Mouse (Mus musculus): ENCODE results near the gene Dstyk. TPM values are rescaled to one million over a fixed set of nuclear protein-coding genes. Genes with fewer than 3 reads are reported as not detected.

Dstyk gene
- total and polyA plus RNA-seq, 3 experiments = 8.9 to 16.0 (median 14.6) TPM

DNA sequence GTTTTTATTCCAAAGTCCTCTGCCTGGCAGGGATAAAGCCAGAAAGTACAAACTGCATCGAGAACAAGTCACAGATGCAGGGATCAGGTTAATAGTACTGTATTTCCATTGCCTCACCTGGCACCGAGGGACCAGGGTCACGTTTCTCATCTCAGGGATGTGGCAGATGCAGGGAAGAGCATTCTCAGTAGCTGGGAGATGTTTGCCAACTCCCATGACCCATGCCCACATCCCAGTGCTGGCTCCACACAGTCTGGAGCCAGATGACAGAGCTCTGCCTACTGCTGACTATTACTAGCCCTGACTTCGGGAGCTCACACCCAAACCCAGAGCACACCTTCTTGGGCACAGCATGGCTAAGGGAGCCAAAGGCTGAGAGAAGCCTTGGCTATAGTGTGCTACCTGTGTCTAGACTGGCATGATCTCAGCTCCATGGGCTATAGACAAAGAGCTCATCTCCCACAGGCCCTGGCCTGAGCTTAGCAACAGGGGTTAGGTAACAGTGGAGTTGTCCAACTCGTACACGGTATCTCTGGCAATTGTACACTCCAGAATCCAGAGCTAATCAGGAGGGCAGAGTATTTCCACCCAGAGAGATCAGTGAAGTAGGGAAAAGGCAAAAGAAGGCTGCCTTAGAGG lies 44.3 kb upstream of the Dstyk start:
- WGBS = 56% methylated on average over 6 of the region's 6 CpGs
- intact Hi-C loops (cut with DNase I) = no loop called here
- no peak for DNase-seq
- H3K9ac ChIP-seq (ENCODE audit: low read depth, low read length) = no peak overlapping the region
- H3K36me3 ChIP-seq (ENCODE audit: control insufficient read depth, insufficient read depth, low read length) = peaks cover 16% of the 10 kb centered on the region
- H3K4me1 ChIP-seq (ENCODE audit: control insufficient read depth, insufficient read depth, low read length) = peaks cover 47% of the 10 kb centered on the region
- peak overlapping the region; percentile 5; the same call in 1 of the 2 replicates for H3K27ac ChIP-seq
- no peaks in the 10 kb centered on the region for H3K79me2 ChIP-seq (replicated peaks; ENCODE audit: control insufficient read depth, insufficient read depth, low read length)
- no peak overlapping the region for H3K4me3 ChIP-seq
- no peak for TF ChIP-seq CTCF (IDR thresholded peaks at IDR 0.05)
- no peak for TF ChIP-seq POLR2A (IDR thresholded peaks at IDR 0.05; ENCODE audit: insufficient read depth, low read depth, low read length)
- no peak for TF ChIP-seq EP300 (IDR thresholded peaks at IDR 0.05; ENCODE audit: insufficient read depth, low read depth, low read length)
- H3K27me3 ChIP-seq (ENCODE audit: control insufficient read depth, insufficient read depth, low read length) = no peaks in the 10 kb centered on the region

DNA sequence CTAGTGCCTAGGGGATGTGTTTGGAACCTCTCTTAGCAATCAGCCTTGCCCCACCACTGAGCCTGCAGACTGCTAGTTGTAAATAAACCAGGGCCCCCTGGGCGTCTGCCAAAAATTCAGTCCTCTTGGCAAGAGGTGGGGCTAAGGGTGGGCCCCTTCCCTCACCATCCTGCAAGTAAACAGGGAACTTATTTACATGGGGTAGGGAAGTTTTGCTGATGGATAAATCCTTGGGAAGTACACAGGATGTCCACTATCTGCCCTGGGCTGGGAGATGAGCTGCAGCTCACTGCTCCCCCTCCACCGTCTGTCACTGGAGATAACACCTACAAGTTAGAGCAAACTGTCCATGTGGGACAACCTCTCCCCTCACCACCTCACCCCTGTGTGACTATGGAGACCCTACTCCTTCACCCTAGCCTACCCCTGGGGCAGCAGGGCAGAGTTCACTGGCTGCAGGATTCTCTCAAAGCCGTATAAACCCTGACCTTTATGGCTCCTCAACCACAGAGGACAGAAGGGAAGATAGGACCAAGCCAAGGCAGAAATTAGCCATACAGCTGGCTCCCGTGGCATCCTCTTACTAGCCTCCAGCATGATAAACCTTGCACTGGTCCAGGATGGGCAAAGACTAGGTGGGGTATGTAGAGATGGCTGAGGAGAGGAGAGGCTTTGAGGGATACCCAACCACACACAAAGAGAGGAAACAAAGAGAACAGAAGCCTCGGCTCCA lies 43.0 kb upstream of the Dstyk start:
- H3K4me3 ChIP-seq = no peak overlapping the region
- no peak for DNase-seq
- no peak overlapping the region for H3K9ac ChIP-seq (ENCODE audit: low read depth, low read length)
- no peak for TF ChIP-seq EP300 (IDR thresholded peaks at IDR 0.05; ENCODE audit: insufficient read depth, low read depth, low read length)
- 20% methylated on average over 5 of the region's 5 CpGs for WGBS
- peak overlapping the region; percentile 74 for H3K27ac ChIP-seq
- peaks cover 16% of the 10 kb centered on the region for H3K36me3 ChIP-seq (ENCODE audit: control insufficient read depth, insufficient read depth, low read length)
- H3K4me1 ChIP-seq (ENCODE audit: control insufficient read depth, insufficient read depth, low read length) = peaks cover 47% of the 10 kb centered on the region
- intact Hi-C loops (cut with DNase I) = no loop called here
- no peaks in the 10 kb centered on the region for H3K27me3 ChIP-seq (ENCODE audit: control insufficient read depth, insufficient read depth, low read length)
- H3K79me2 ChIP-seq (replicated peaks; ENCODE audit: control insufficient read depth, insufficient read depth, low read length) = no peaks in the 10 kb centered on the region

DNA sequence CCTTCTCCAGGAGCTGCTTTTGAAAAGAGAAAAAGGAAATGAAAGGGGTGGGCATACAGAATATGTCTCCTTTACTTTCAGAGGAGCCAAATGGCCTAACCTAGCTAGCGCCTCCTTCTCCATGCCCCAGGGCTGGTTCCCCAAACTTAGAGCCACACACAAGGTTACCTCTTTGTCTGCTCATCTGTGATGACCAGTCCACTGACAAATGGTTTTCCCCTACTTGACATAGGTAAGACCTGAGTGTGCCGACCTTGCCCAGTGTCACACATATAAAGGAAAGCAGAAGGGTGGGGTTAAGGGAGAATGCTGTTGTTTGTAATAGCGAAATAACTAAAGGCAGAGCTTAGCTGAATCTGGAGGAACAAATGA lies 42.5 kb upstream of the Dstyk start:
- H3K9ac ChIP-seq (ENCODE audit: low read depth, low read length) = no peak overlapping the region
- H3K27ac ChIP-seq = peak overlapping the region; percentile 74
- H3K4me3 ChIP-seq = no peak overlapping the region
- H3K79me2 ChIP-seq (replicated peaks; ENCODE audit: control insufficient read depth, insufficient read depth, low read length) = no peaks in the 10 kb centered on the region
- no peaks in the 10 kb centered on the region for H3K27me3 ChIP-seq (ENCODE audit: control insufficient read depth, insufficient read depth, low read length)
- H3K4me1 ChIP-seq (ENCODE audit: control insufficient read depth, insufficient read depth, low read length) = peaks cover 47% of the 10 kb centered on the region
- TF ChIP-seq POLR2A (IDR thresholded peaks at IDR 0.05; ENCODE audit: insufficient read depth, low read depth, low read length) (no peak), CTCF (IDR thresholded peaks at IDR 0.05) (no peak), EP300 (IDR thresholded peaks at IDR 0.05; ENCODE audit: insufficient read depth, low read depth, low read length) (no peak)
- intact Hi-C loops (cut with DNase I) = no loop called here
- peaks cover 16% of the 10 kb centered on the region for H3K36me3 ChIP-seq (ENCODE audit: control insufficient read depth, insufficient read depth, low read length)
- no peak for DNase-seq
- WGBS = 46% methylated on average over 3 of the region's 3 CpGs

DNA sequence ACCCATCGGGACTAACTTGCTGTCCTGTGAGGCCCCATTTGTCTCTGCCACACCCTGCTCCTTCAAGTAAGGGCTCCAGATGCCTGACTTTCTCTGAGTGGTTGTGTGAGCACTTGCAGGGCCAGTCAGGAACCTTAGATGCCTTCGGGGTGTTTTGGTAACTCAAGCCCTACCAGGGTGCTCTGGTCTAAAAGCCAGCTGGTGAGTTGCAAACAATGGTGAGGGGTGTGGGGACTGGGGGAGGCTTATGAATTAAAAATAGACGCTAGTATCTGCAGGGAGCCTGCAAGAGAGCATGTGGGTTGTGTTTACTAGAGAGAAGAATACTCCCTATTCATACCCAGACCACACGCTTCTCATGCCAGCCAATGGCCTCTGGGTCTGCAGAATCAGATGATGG lies 42.1 kb upstream of the Dstyk start:
- no peak overlapping the region for H3K9ac ChIP-seq (ENCODE audit: low read depth, low read length)
- no peak overlapping the region for H3K4me3 ChIP-seq
- no peak for DNase-seq
- H3K36me3 ChIP-seq (ENCODE audit: control insufficient read depth, insufficient read depth, low read length) = peaks cover 16% of the 10 kb centered on the region
- no peaks in the 10 kb centered on the region for H3K27me3 ChIP-seq (ENCODE audit: control insufficient read depth, insufficient read depth, low read length)
- TF ChIP-seq EP300 (IDR thresholded peaks at IDR 0.05; ENCODE audit: insufficient read depth, low read depth, low read length) = peak; percentile 52; the same call in 1 of the 2 replicates
- no peak for TF ChIP-seq POLR2A (IDR thresholded peaks at IDR 0.05; ENCODE audit: insufficient read depth, low read depth, low read length)
- 21% methylated on average over 4 of the region's 4 CpGs for WGBS
- intact Hi-C loops (cut with DNase I) = no loop called here
- H3K27ac ChIP-seq = peak overlapping the region; percentile 74
- no peaks in the 10 kb centered on the region for H3K79me2 ChIP-seq (replicated peaks; ENCODE audit: control insufficient read depth, insufficient read depth, low read length)
- H3K4me1 ChIP-seq (ENCODE audit: control insufficient read depth, insufficient read depth, low read length) = peaks cover 47% of the 10 kb centered on the region

DNA sequence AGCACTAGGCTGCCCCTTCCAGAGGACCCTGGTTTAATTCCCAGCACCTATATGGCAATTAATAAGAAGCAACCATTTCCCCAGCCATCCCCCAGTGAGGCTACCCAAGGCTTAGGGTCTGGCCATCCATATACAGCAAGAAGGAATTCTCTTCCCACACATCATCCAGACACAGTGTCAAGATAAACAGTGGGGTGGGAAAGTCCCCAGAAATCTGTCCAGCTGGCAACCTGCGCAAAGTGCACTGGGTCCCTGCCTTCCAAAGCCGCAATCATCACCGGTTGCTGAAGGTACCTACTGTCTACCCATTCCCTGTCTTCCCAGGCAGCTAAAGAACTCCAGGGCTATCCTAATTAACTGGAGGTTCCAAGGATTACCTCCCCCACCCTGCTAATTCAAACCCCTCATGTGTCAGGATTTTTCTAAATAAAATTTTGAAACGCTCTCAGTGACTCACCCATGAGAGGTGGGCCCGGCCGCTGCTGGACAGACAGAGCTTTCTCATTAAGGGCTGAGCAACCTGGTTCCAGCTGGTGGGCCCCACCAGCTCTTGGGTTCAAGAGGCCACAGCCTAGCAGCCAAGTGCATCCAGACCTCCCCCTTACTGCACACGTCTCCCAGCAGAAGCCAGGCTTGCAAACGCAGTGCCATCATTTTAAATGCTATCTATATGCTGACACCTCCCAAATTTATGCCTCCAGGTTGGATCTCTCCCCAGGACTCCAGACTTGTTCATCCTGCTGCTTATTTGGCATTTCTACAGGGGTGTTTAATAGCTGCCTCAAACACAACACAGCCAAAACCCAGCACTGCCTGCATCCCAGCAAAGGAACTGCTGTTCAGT lies 40.9 kb upstream of the Dstyk start:
- Histone ChIP-seq H3K27me3 (ENCODE audit: control insufficient read depth, insufficient read depth, low read length) (no peaks in the 10 kb centered on the region), H3K27ac (peak overlapping the region; percentile 74), H3K4me3 (no peak overlapping the region), H3K79me2 (replicated peaks; ENCODE audit: control insufficient read depth, insufficient read depth, low read length) (no peaks in the 10 kb centered on the region), H3K36me3 (ENCODE audit: control insufficient read depth, insufficient read depth, low read length) (peaks cover 16% of the 10 kb centered on the region), H3K9ac (ENCODE audit: low read depth, low read length) (no peak overlapping the region), H3K4me1 (ENCODE audit: control insufficient read depth, insufficient read depth, low read length) (peaks cover 39% of the 10 kb centered on the region)
- 46% methylated on average over 8 of the region's 8 CpGs for WGBS
- TF ChIP-seq CTCF (IDR thresholded peaks at IDR 0.05) (no peak), POLR2A (IDR thresholded peaks at IDR 0.05; ENCODE audit: insufficient read depth, low read depth, low read length) (no peak), EP300 (IDR thresholded peaks at IDR 0.05; ENCODE audit: insufficient read depth, low read depth, low read length) (no peak)
- peak; percentile 47 to 60 for DNase-seq
- intact Hi-C loops (cut with DNase I) = no loop called here

DNA sequence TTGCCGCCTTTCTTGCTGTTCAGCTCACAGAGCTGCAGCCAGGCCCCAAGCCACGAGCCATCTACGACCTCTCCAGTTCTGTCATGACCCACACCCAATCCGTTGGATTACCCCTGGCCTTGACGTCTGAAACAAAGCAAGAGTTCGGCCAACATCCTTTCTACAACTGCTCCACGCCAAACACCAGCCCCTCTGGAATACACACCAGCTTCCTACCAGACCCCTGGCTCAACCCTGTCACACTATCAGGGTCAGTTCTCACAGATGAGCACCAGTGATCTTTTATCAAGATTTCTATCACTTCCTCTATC lies 40.3 kb upstream of the Dstyk start:
- intact Hi-C loops (cut with DNase I) = no loop called here
- peaks cover 36% of the 10 kb centered on the region for H3K4me1 ChIP-seq (ENCODE audit: control insufficient read depth, insufficient read depth, low read length)
- DNase-seq = peak in 1 of 2 experiments; percentile 67
- peaks cover 16% of the 10 kb centered on the region for H3K36me3 ChIP-seq (ENCODE audit: control insufficient read depth, insufficient read depth, low read length)
- WGBS = 28% methylated on average over 7 of the region's 7 CpGs
- H3K27me3 ChIP-seq (ENCODE audit: control insufficient read depth, insufficient read depth, low read length) = no peaks in the 10 kb centered on the region
- no peak for TF ChIP-seq CTCF (IDR thresholded peaks at IDR 0.05)
- TF ChIP-seq POLR2A (IDR thresholded peaks at IDR 0.05; ENCODE audit: insufficient read depth, low read depth, low read length) = no peak
- no peak for TF ChIP-seq EP300 (IDR thresholded peaks at IDR 0.05; ENCODE audit: insufficient read depth, low read depth, low read length)
- no peaks in the 10 kb centered on the region; the same call in 1 of the 2 replicates for H3K79me2 ChIP-seq (replicated peaks; ENCODE audit: control insufficient read depth, insufficient read depth, low read length)
- no peak overlapping the region for H3K9ac ChIP-seq (ENCODE audit: low read depth, low read length)
- H3K4me3 ChIP-seq = no peak overlapping the region
- H3K27ac ChIP-seq = peak overlapping the region; percentile 74

Measured in heart, adult 2 months (tissue).